Mouse (Mus musculus): ENCODE measurements at regions not wholly inside any gene's neighbourhood (a gene's known extent, or its start where the extent isn't known, plus 50 kb on each side); places are given as distances from the start of the nearest gene placed in this dataset.

DNA sequence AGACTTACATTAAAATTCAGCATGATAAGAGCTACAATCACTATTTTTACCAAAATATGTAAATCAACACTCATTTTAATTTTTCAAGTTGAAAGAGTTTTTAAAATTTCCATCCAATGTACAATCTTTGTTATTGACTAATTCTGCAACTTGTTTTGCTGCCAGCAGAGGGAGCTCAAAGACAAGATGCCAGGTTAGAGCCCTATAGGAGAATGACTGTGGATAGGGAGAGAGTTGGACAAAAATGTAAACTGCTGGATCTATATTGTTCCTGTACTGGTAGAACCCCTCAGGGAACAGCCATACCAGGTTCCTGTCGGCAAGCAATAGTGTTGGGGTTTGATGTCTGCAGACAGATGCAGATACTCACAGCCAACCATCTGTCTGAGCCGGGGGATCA, 288.8 kb upstream of the 4930550L24Rik start:
- peak; percentile 6 to 10 for DNase-seq (ENCODE audit: low spot score in 2 of 2)

All from right cerebral cortex, postnatal 36 days (tissue).